Mouse (Mus musculus) midbrain, embryonic 14.5 days (tissue): ENCODE data around the gene Samd8. TPM values are rescaled to one million over a fixed set of nuclear protein-coding genes. Genes with fewer than 3 reads are reported as not detected.

Source experiments
- ATAC-seq: fragments of 200-750 bp; cut with Nextera tagmentation; 2 replicates; pipeline ENCODE4 v1.8.0; 2017; ENCODE audit warnings: moderate number of reproducible peaks, moderate library complexity; ENCODE audit not compliant: low FRiP score, low TSS enrichment
- DNase-seq: peaks from one replicate; pipeline ENCODE4 v3.0.0-alpha.2; 2015
- H3K27ac ChIP-seq: fragments of 300-500 bp; sonication (generic); replicated peaks from 2 replicates; pipeline ENCODE4 v1.5.1; 2014; ENCODE audit warnings: mild to moderate bottlenecking, low read depth, low read length, moderate library complexity
- H3K27me3 ChIP-seq: fragments of 300-500 bp; sonication (generic); 2 replicates; pipeline ENCODE4 v1.6.1; 2014; ENCODE audit warnings: low read length, control low read depth, mixed read lengths; ENCODE audit not compliant: control insufficient read depth, insufficient read depth
- H3K36me3 ChIP-seq: fragments of 300-500 bp; sonication (generic); 2 replicates; pipeline ENCODE4 v1.6.1; 2014; ENCODE audit warnings: low read length, control low read depth; ENCODE audit not compliant: control insufficient read depth, insufficient read depth
- H3K4me1 ChIP-seq: fragments of 300-500 bp; sonication (generic); 2 replicates; pipeline ENCODE4 v1.6.1; 2014; ENCODE audit warnings: mild to moderate bottlenecking, antibody characterized with exemption, low read length, control low read depth; ENCODE audit not compliant: control insufficient read depth, insufficient read depth
- H3K4me2 ChIP-seq: fragments of 300-500 bp; sonication (generic); 2 replicates; pipeline ENCODE4 v1.6.1; 2014; ENCODE audit warnings: mild to moderate bottlenecking, low read length, moderate library complexity
- H3K4me3 ChIP-seq: fragments of 300-500 bp; sonication (generic); replicated peaks from 2 replicates; pipeline ENCODE4 v1.5.1; 2014; ENCODE audit warnings: low read depth, low read length
- H3K9ac ChIP-seq: fragments of 300-500 bp; sonication (generic); replicated peaks from 2 replicates; pipeline ENCODE4 v1.6.1; 2014; ENCODE audit warnings: mild to moderate bottlenecking, low read length, moderate library complexity
- H3K9me3 ChIP-seq: fragments of 300-500 bp; sonication (generic); 2 replicates; pipeline ENCODE4 v1.6.1; 2016; ENCODE audit warnings: low read length, control low read depth, mixed read lengths; ENCODE audit not compliant: control insufficient read depth
- WGBS: fragments of 180-500 bp; shearing (Covaris S2); extraction: QIAGEN DNeasy Blood & Tissue Kit; methylation state at CpG from one replicate; pipeline ENCODE4 v1.1.7; 2014; 5-methylcytosine and 5-hydroxymethylcytosine counted together
- polyA plus RNA-seq: library from polyadenylated mRNA; unstranded; fragments of >200 nt; fragmentation: Nextera tagmentation; extraction: Ambion mirVana; gene quantifications from 2 replicates; pipeline ENCODE4 v1.2.1, GENCODE M21; 2014

The Samd8 gene
- polyA plus RNA-seq, 1 experiment from 2014 or later = 23.4 TPM

GRCm38 (mm10) chr14:21822795-21823374 is 72.6 kb downstream of the Samd8 start:
- Histone ChIP-seq H3K27ac (0 out of 2 replicates have a peak overlapping the region, but pooled peaks have one; percentile 26), H3K4me3 (no peak overlapping the region), H3K9ac (no peak overlapping the region), H3K4me2 (no peak overlapping the region), H3K27me3 (no peaks in the 10 kb centered on the region), H3K4me1 (no peaks in the 10 kb centered on the region), H3K9me3 (no peaks in the 10 kb centered on the region), H3K36me3 (no peaks in the 10 kb centered on the region)
- 61% methylated on average over 7 of the region's 7 CpGs for WGBS
- peak; percentile 45 for DNase-seq
- ATAC-seq = no peak

- no peak for ATAC-seq
- H3K36me3 ChIP-seq = no peaks in the 10 kb centered on the region
- no peak overlapping the region for H3K4me3 ChIP-seq
- H3K4me1 ChIP-seq = no peaks in the 10 kb centered on the region
- 84% methylated on average over 7 of the region's 7 CpGs for WGBS
- H3K27me3 ChIP-seq = no peaks in the 10 kb centered on the region
- no peaks in the 10 kb centered on the region for H3K9me3 ChIP-seq
- H3K9ac ChIP-seq = no peak overlapping the region
- no peak overlapping the region for H3K27ac ChIP-seq
- no peak overlapping the region for H3K4me2 ChIP-seq
- DNase-seq = no peak
These were observed 73.6 kb downstream of the Samd8 start for GRCm38 (mm10) chr14:21823897-21824296.

- H3K27ac ChIP-seq = no peak within 1 kb of the TSS
- H3K4me1 ChIP-seq = no peaks in the 10 kb centered on the region
- ATAC-seq (no peak), DNase-seq (no peak)
- no peaks in the 10 kb centered on the region for H3K36me3 ChIP-seq
- H3K27me3 ChIP-seq = no peaks in the 10 kb centered on the region
- H3K4me2 ChIP-seq = no peak within 1 kb of the TSS
- no peak within 1 kb of the TSS for H3K4me3 ChIP-seq
- WGBS = 88% methylated on average over 2 of the region's 2 CpGs
- H3K9me3 ChIP-seq = no peaks in the 10 kb centered on the region
- H3K9ac ChIP-seq = no peak within 1 kb of the TSS
These were observed 74.6 kb downstream of the Samd8 start, which contains the start of gene Vdac2 for GRCm38 (mm10) chr14:21824938-21825337. Vdac2 (plus strand) TSS chr14:21825238.

- no peak for ATAC-seq
- H3K4me1 ChIP-seq = 0 out of 2 replicates have a peak, but pooled peaks cover 5% of the 10 kb centered on the region
- H3K9ac ChIP-seq = no peak overlapping the region
- no peaks in the 10 kb centered on the region for H3K36me3 ChIP-seq
- no peak overlapping the region for H3K4me2 ChIP-seq
- H3K27me3 ChIP-seq = no peaks in the 10 kb centered on the region
- no peak overlapping the region for H3K4me3 ChIP-seq
- no peak overlapping the region for H3K27ac ChIP-seq
- H3K9me3 ChIP-seq = no peaks in the 10 kb centered on the region
- 86% methylated on average over 9 of the region's 9 CpGs for WGBS
- no peak for DNase-seq
These were observed 75.6 kb downstream of the Samd8 start for GRCm38 (mm10) chr14:21825786-21826491.

GRCm38 (mm10) chr14:21830876-21831767 is 80.8 kb downstream of the Samd8 start:
- Histone ChIP-seq H3K9me3 (no peaks in the 10 kb centered on the region), H3K4me1 (peaks cover 16% of the 10 kb centered on the region; the same call in 1 of the 2 replicates), H3K4me2 (peak overlapping the region; percentile 87), H3K27me3 (no peaks in the 10 kb centered on the region), H3K36me3 (peaks cover 15% of the 10 kb centered on the region; the same call in 1 of the 2 replicates), H3K4me3 (peak overlapping the region; percentile 90), H3K27ac (peak overlapping the region; percentile 96), H3K9ac (peak overlapping the region; percentile 94)
- ATAC-seq = peak; percentile 98
- DNase-seq = peak; percentile 97
- WGBS = under 1% methylated on average over 73 of the region's 73 CpGs

- peak overlapping the region; percentile 96 for H3K27ac ChIP-seq
- H3K4me3 ChIP-seq = peak overlapping the region; percentile 90
- H3K9ac ChIP-seq = peak overlapping the region; percentile 94
- H3K27me3 ChIP-seq = no peaks in the 10 kb centered on the region
- peaks cover 19% of the 10 kb centered on the region for H3K36me3 ChIP-seq
- DNase-seq (no peak), ATAC-seq (no peak)
- peak overlapping the region; percentile 87 for H3K4me2 ChIP-seq
- under 1% methylated on average over 28 of the region's 28 CpGs for WGBS
- H3K9me3 ChIP-seq = no peaks in the 10 kb centered on the region
- H3K4me1 ChIP-seq = peaks cover 16% of the 10 kb centered on the region; the same call in 1 of the 2 replicates
These were observed 81.6 kb downstream of the Samd8 start for GRCm38 (mm10) chr14:21831830-21832403.

- Histone ChIP-seq H3K27ac (no peak overlapping the region), H3K9me3 (no peaks in the 10 kb centered on the region), H3K4me1 (no peaks in the 10 kb centered on the region), H3K27me3 (no peaks in the 10 kb centered on the region), H3K4me3 (no peak overlapping the region), H3K36me3 (peaks cover 81% of the 10 kb centered on the region), H3K4me2 (no peak overlapping the region), H3K9ac (no peak overlapping the region)
- DNase-seq (no peak), ATAC-seq (no peak)
- 86% methylated on average over 8 of the region's 8 CpGs for whole genome bisulfite sequencing
These were observed 88.1 kb downstream of the Samd8 start for GRCm38 (mm10) chr14:21838336-21839017.
